Mouse (Mus musculus): Measurements from ENCODE around the gene Tmem106a. TPM values are rescaled to one million over a fixed set of nuclear protein-coding genes. Genes with fewer than 3 reads are reported as not detected.

Tmem106a gene
- 5.5 and 5.8 TPM in 2 replicates for polyA plus RNA-seq (2015; fragmentation: Nextera tagmentation; extraction: Ambion mirVana)

- Histone ChIP-seq H3K4me1 (peaks cover 8% of the 10 kb centered on the region), H3K9me3 (replicated peaks) (no peaks in the 10 kb centered on the region), H3K9ac (peak within 1 kb of the TSS; percentile 53; the same call in 1 of the 2 replicates), H3K4me2 (peak within 1 kb of the TSS; percentile 65), H3K27ac (peak within 1 kb of the TSS; percentile 30; the same call in 1 of the 2 replicates), H3K27me3 (no peaks in the 10 kb centered on the region), H3K4me3 (replicated peaks) (peak within 1 kb of the TSS; percentile 53), H3K36me3 (peaks cover 43% of the 10 kb centered on the region)
- ATAC-seq (replicated peaks; ENCODE audit: low FRiP score) = peak; percentile 62
- 21% methylated on average over 31 of the region's 31 CpGs for WGBS
Observed at GRCm38 (mm10) chr11:101582054-101583035, at the start of gene Tmem106a. Tmem106a (plus strand) TSS chr11:101582242.

- Histone ChIP-seq H3K9me3 (replicated peaks) (no peaks in the 10 kb centered on the region), H3K4me1 (no peaks in the 10 kb centered on the region), H3K27me3 (no peaks in the 10 kb centered on the region), H3K27ac (no peak overlapping the region), H3K36me3 (peaks cover 63% of the 10 kb centered on the region), H3K9ac (no peak overlapping the region), H3K4me3 (replicated peaks) (no peak overlapping the region), H3K4me2 (no peak overlapping the region)
- 90% methylated on average over 9 of the region's 9 CpGs for WGBS
- no peak for ATAC-seq (replicated peaks; ENCODE audit: low FRiP score)
Observed at GRCm38 (mm10) chr11:101543533-101543932, 38.5 kb upstream of the Tmem106a start.

GRCm38 (mm10) chr11:101544132-101544531 lies 37.9 kb upstream of the Tmem106a start:
- 76% methylated on average over 1 of the region's 1 CpGs for WGBS
- Histone ChIP-seq H3K9me3 (replicated peaks) (no peaks in the 10 kb centered on the region), H3K9ac (no peak overlapping the region), H3K36me3 (peaks cover 62% of the 10 kb centered on the region), H3K27ac (no peak overlapping the region), H3K4me1 (no peaks in the 10 kb centered on the region), H3K27me3 (no peaks in the 10 kb centered on the region), H3K4me2 (no peak overlapping the region), H3K4me3 (replicated peaks) (no peak overlapping the region)
- no peak for ATAC-seq (replicated peaks; ENCODE audit: low FRiP score)

GRCm38 (mm10) chr11:101548526-101548925 lies 33.5 kb upstream of the Tmem106a start:
- Histone ChIP-seq H3K27me3 (no peaks in the 10 kb centered on the region), H3K4me2 (no peak overlapping the region), H3K9ac (no peak overlapping the region), H3K36me3 (peaks cover 35% of the 10 kb centered on the region), H3K4me3 (replicated peaks) (no peak overlapping the region), H3K4me1 (peaks cover 17% of the 10 kb centered on the region), H3K9me3 (replicated peaks) (no peaks in the 10 kb centered on the region), H3K27ac (no peak overlapping the region)
- ATAC-seq (replicated peaks; ENCODE audit: low FRiP score) = no peak

- Histone ChIP-seq H3K27me3 (no peaks in the 10 kb centered on the region), H3K27ac (peak within 1 kb of the TSS; percentile 96), H3K4me2 (peak within 1 kb of the TSS; percentile 80), H3K4me3 (replicated peaks) (peak within 1 kb of the TSS; percentile 82), H3K36me3 (peaks cover 33% of the 10 kb centered on the region), H3K9me3 (replicated peaks) (no peaks in the 10 kb centered on the region), H3K4me1 (peaks cover 31% of the 10 kb centered on the region), H3K9ac (peak within 1 kb of the TSS; percentile 71)
- peak; percentile 83 for ATAC-seq (replicated peaks; ENCODE audit: low FRiP score)
- under 1% methylated on average over 43 of the region's 43 CpGs for WGBS
Observed at GRCm38 (mm10) chr11:101551751-101552475, 30.1 kb upstream of the Tmem106a start, which contains the start of the genes Brca1 and Nbr1. Brca1 (minus strand) TSS chr11:101551955. Nbr1 (plus strand) TSS chr11:101552149.

- peak; percentile 98 for ATAC-seq (replicated peaks; ENCODE audit: low FRiP score)
- H3K27ac ChIP-seq = peak overlapping the region; percentile 96
- H3K27me3 ChIP-seq = no peaks in the 10 kb centered on the region
- peak overlapping the region; percentile 71 for H3K9ac ChIP-seq
- under 1% methylated on average over 37 of the region's 37 CpGs for WGBS
- H3K9me3 ChIP-seq (replicated peaks) = no peaks in the 10 kb centered on the region
- peak overlapping the region; percentile 70 for H3K4me2 ChIP-seq
- peak overlapping the region; percentile 82 for H3K4me3 ChIP-seq (replicated peaks)
- H3K36me3 ChIP-seq = peaks cover 36% of the 10 kb centered on the region
- H3K4me1 ChIP-seq = peaks cover 31% of the 10 kb centered on the region
Observed at GRCm38 (mm10) chr11:101552476-101553300, 29.4 kb upstream of the Tmem106a start.

- Histone ChIP-seq H3K27me3 (no peaks in the 10 kb centered on the region), H3K4me3 (replicated peaks) (peak overlapping the region; percentile 82), H3K36me3 (peaks cover 38% of the 10 kb centered on the region), H3K4me1 (peaks cover 31% of the 10 kb centered on the region), H3K9ac (peak overlapping the region; percentile 71), H3K9me3 (replicated peaks) (no peaks in the 10 kb centered on the region), H3K4me2 (peak overlapping the region; percentile 70), H3K27ac (peak overlapping the region; percentile 92)
- 13% methylated on average over 8 of the region's 8 CpGs for WGBS
- ATAC-seq (replicated peaks; ENCODE audit: low FRiP score) = no peak
Observed at GRCm38 (mm10) chr11:101553354-101553930, 28.6 kb upstream of the Tmem106a start.

- H3K27ac ChIP-seq = peak overlapping the region; percentile 18; the same call in 1 of the 2 replicates
Observed at GRCm38 (mm10) chr11:101556541-101556940, 25.5 kb upstream of the Tmem106a start.

GRCm38 (mm10) chr11:101556954-101557353 lies 25.1 kb upstream of the Tmem106a start:
- Histone ChIP-seq H3K4me1 (peaks cover 16% of the 10 kb centered on the region), H3K9me3 (replicated peaks) (no peaks in the 10 kb centered on the region), H3K4me2 (no peak overlapping the region), H3K4me3 (replicated peaks) (no peak overlapping the region), H3K36me3 (peaks cover 67% of the 10 kb centered on the region), H3K27me3 (no peaks in the 10 kb centered on the region), H3K27ac (peak overlapping the region; percentile 18; the same call in 1 of the 2 replicates), H3K9ac (no peak overlapping the region)
- ATAC-seq (replicated peaks; ENCODE audit: low FRiP score) = no peak
- 78% methylated on average over 2 of the region's 2 CpGs for WGBS

More at GRCm38 (mm10) chr11:101556541-101556940, 25.5 kb upstream of the Tmem106a start:
- Histone ChIP-seq H3K27me3 (no peaks in the 10 kb centered on the region), H3K4me1 (peaks cover 16% of the 10 kb centered on the region), H3K9me3 (replicated peaks) (no peaks in the 10 kb centered on the region), H3K36me3 (peaks cover 62% of the 10 kb centered on the region), H3K4me3 (replicated peaks) (no peak overlapping the region), H3K4me2 (no peak overlapping the region), H3K9ac (no peak overlapping the region)
- ATAC-seq (replicated peaks; ENCODE audit: low FRiP score) = no peak
- WGBS = 89% methylated on average over 7 of the region's 7 CpGs

GRCm38 (mm10) chr11:101562391-101562790 lies 19.7 kb upstream of the Tmem106a start:
- no peak overlapping the region for H3K4me2 ChIP-seq
- no peaks in the 10 kb centered on the region for H3K9me3 ChIP-seq (replicated peaks)
- H3K4me1 ChIP-seq = no peaks in the 10 kb centered on the region
- WGBS = 39% methylated on average over 5 of the region's 5 CpGs
- no peaks in the 10 kb centered on the region for H3K27me3 ChIP-seq
- H3K27ac ChIP-seq = no peak overlapping the region
- H3K4me3 ChIP-seq (replicated peaks) = no peak overlapping the region
- ATAC-seq (replicated peaks; ENCODE audit: low FRiP score) = no peak
- H3K9ac ChIP-seq = no peak overlapping the region
- H3K36me3 ChIP-seq = peaks cover 93% of the 10 kb centered on the region

- peaks cover 97% of the 10 kb centered on the region for H3K36me3 ChIP-seq
- no peaks in the 10 kb centered on the region for H3K27me3 ChIP-seq
- no peak overlapping the region for H3K9ac ChIP-seq
- H3K27ac ChIP-seq = no peak overlapping the region
- H3K9me3 ChIP-seq (replicated peaks) = no peaks in the 10 kb centered on the region
- WGBS = 85% methylated on average over 3 of the region's 3 CpGs
- H3K4me3 ChIP-seq (replicated peaks) = no peak overlapping the region
- H3K4me1 ChIP-seq = no peaks in the 10 kb centered on the region
- no peak for ATAC-seq (replicated peaks; ENCODE audit: low FRiP score)
- H3K4me2 ChIP-seq = no peak overlapping the region
Observed at GRCm38 (mm10) chr11:101568421-101568820, 13.6 kb upstream of the Tmem106a start.

Data from kidney, embryonic 15.5 days (tissue).